Mouse (Mus musculus) cerebellum, adult 11-12 months (tissue): Measurements from ENCODE around the gene Olfr1256.

ENCODE experiments used
- DNase-seq: peaks from one replicate; pipeline ENCODE4 v3.0.0; 2022

The Olfr1256 gene

DNA sequence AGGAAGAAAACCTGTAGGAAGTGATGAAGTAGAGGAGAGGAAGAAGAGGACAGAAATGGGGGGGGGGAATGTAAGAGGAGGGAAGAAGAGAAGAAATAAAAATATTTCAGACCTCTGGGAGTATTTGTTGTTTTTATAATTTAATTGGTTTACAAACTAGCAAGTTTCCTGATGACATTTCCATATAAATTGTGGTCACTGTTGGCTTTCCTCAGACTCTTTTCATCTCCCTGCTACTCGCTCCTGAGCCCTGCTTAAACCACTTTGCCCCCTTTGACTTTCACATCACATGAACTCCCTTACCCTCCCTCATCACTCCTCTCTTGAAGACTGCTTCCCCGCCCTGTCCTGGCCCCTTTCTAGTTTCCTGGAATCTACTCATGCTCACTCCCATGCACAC lies at the start of gene Olfr1256:
Gene Olfr1256 (minus strand): TSS at position 101 of the 400 bp plus-strand sequence.
- no peak for DNase-seq

DNA sequence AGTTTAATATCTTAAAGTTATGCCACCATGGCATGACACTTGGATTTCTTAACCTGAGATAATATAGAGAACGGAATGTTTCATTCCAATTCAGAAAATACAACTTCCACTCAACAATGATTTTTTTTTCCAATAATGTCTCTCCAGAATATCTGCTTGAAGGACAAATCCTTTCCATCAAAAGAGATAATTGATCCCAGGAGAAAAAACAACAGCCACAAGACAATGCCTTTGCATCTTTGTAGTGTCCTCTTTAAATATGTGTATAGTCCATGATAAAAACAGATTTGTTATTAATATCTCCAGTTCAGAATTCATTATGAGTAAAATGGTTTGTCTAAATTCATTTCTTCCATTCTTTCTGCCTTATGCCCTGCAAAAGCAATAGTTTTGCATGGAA lies 36.8 kb upstream of the Olfr1256 start, which contains the start of gene Olfr1257:
Gene Olfr1257 (plus strand): TSS at position 301 of the 400 bp plus-strand sequence.
- DNase-seq = no peak

DNA sequence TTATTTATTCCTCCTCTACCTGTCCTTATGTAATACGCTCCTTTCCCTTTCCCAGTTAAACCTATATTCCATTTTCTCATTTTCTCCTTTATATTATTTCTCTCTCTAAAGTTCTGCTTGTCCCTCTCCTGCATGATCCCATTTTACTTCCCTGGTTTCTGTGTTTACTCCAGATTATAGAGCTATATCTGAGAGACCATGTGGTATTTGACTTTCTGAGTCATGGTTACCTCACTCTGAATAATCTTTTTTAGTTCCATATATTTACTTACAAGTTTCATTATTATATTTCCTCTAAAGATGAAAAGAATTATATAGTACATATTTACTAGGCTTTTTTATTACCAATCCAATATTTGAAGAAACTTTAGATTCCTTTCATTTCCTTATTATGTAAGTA lies 7.9 kb upstream of the Olfr1256 start:
- no peak for DNase-seq

DNA sequence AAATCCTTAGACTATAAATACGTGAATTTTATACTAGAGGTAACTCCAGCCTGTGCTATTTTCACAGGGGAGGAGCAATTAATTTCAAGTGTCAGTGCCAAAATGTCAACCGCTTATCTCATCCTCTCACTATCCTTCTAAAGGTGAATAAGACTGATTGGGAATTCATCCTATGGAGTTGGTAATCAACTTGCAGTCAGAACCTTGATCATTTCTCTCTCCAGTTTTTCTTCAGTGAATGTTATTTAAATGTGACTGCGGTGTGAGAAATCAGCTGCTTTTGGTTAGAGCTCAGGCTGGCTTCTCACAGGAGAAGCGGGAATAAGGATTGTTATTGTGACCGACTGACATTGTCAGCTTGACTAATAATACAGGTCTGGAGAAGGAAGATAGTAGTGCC lies 6.8 kb upstream of the Olfr1256 start, which contains the start of gene Olfr48:
Gene Olfr48 (minus strand): TSS at position 101 of the 400 bp plus-strand sequence.
- DNase-seq = no peak

DNA sequence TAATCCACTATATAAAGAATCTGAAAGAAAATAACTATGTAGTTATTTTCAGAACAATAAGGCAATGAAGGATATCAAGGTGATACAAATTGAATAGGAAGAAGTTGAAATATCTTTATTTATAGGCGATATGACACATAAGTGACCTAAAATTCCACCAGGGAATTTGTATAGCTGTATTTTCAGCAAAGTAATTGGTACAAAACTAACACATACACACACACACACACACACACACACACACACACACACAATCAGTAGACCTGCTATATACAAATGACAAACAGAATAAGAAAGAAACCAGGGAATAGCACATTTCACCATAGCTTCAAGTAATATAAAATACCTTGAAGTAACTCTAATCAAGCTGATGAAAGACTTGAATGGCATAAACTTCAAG lies 21.1 kb downstream of the Olfr1256 start:
- DNase-seq = no peak

DNA sequence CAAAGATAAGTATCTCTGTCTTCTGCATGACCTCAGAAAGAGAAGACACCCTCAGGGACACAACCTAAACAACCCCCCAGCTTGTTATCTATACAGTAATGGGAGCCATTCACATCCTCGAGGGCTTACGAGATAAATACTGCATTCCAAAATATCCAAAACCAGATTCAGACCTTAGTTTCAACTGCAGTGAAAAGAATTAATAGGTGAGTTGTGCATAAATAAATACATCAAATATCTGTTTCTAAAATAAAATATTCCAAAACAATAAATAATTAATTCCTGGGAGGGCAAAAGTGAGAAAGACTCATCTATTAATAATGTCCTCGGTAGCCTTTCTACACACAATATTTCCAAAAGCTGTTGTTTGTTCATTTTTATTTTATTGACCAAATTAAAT lies 29.6 kb downstream of the Olfr1256 start, which contains the start of gene Olfr1255:
Gene Olfr1255 (plus strand): TSS at position 301 of the 400 bp plus-strand sequence.
- DNase-seq = no peak

DNA sequence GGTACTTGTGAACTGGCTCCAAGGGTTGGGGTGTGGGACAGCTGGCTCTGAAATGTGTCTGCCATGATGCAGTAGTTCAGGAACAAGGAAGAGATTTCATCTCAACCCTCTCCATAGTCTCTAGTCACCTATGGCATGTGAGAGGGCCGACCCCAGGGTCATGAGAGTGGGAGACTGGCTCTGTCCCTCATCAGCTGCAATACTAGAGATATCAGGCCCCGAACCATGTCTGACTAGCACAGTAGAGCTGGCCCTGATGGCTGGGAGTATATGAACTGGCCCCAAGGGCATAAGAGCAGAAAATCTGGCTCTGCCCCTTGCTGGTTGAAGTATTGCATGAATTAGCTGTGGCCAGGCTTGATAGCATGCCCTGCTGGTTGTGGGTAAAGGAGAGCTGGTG lies 30.6 kb downstream of the Olfr1256 start:
- DNase-seq = no peak

DNA sequence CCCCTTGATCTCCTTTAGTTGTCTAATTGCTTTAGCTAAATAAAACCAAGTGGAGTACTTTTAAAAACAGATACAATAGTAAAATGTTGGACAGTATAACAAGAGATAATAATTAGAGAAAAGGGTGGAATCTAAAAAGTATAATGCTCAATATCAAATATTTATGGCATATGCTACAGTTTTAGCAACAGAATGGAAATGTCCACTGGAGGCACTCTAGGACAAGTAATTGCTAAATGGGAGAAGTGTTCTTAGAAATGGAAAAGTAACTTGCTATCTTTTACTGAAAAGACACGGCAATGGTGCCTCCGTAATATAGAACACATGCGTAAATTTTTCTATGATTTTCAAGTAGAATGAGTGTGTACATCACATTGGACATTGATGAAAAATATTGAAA lies 41.8 kb downstream of the Olfr1256 start:
- DNase-seq = no peak

DNA sequence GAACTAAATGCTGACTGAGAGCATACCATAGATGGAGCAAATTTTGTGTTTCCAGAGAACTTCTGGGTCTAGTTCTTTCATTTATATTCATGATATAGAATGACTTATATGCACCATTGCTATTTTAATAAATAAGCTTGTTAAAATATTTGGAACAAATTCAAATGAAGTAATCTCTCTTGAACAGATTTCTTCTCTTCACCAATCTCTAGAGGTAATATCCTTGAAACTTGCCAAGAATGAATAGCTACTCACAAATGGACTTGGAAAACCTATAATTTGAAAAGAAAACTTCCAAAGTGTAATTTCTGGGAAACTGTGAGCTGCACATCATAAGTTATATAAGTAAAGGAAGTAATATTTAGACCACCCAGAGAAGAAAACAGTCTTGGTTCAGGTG lies 47.8 kb downstream of the Olfr1256 start, which contains the start of gene Olfr1254:
Gene Olfr1254 (minus strand): TSS at position 101 of the 400 bp plus-strand sequence.
- DNase-seq = no peak
